Mouse (Mus musculus) CH12.LX (cell line): Measurements from ENCODE around the gene Catsperz. TPM values are rescaled to one million over a fixed set of nuclear protein-coding genes. Genes with fewer than 3 reads are reported as not detected.

Source experiments
- DNase-seq: peaks from one replicate; pipeline ENCODE4 v3.0.0-alpha.2; 2013; ENCODE audit errors: extremely low read depth
- H3K27ac ChIP-seq: 2 replicates; pipeline ENCODE4 v1.5.1; 2012; ENCODE audit warnings: low read depth, mild to moderate bottlenecking, control low read depth, moderate library complexity; ENCODE audit not compliant: insufficient read depth
- H3K27me3 ChIP-seq: replicated peaks from 2 replicates; pipeline ENCODE3; 2012; ENCODE audit warnings: inconsistent platforms
- H3K36me3 ChIP-seq, 2 experiments: replicated peaks in 1 of 2; 2 replicates each; pipeline versions ENCODE3 to v1.6.1; 2012; ENCODE audit warnings: inconsistent platforms in 1 of 2, low read length in 1 of 2, mild to moderate bottlenecking in 1 of 2, mixed read lengths in 1 of 2, moderate library complexity in 1 of 2; ENCODE audit not compliant: control insufficient read depth in 1 of 2, insufficient read depth in 1 of 2
- H3K4me1 ChIP-seq, 2 experiments: 2 replicates each; pipeline ENCODE4 v1.6.1; 2012; ENCODE audit warnings: inconsistent platforms in 1 of 2, moderate library complexity in 1 of 2; ENCODE audit not compliant: insufficient read depth in 2 of 2, control insufficient read depth in 1 of 2
- H3K4me2 ChIP-seq: 2 replicates; pipeline ENCODE4 v1.6.1; 2012; ENCODE audit warnings: low read depth, mild to moderate bottlenecking, control low read depth; ENCODE audit not compliant: poor library complexity, insufficient read depth, severe bottlenecking
- H3K4me3 ChIP-seq, 3 experiments: fragments of 150-350 bp in 1 of 3; sonication (generic) in 1 of 3; replicated peaks in 1 of 3; 2 replicates each; pipeline versions ENCODE3 to v1.5.1; 2011 to 2012; ENCODE audit warnings: low read depth in 2 of 3, low read length in 2 of 3, mild to moderate bottlenecking in 2 of 3, moderate library complexity in 2 of 3, control low read depth in 1 of 3, improper control_type of control experiment in 1 of 3, inconsistent platforms in 1 of 3, mixed read lengths in 1 of 3; ENCODE audit not compliant: poor library complexity in 1 of 3
- H3K79me2 ChIP-seq: replicated peaks from 2 replicates; pipeline ENCODE4 v1.6.1; 2012; ENCODE audit warnings: mild to moderate bottlenecking, moderate library complexity; ENCODE audit not compliant: control insufficient read depth, poor library complexity, insufficient read depth, severe bottlenecking; ENCODE audit errors: extremely low read depth
- H3K9ac ChIP-seq: 2 replicates; pipeline ENCODE4 v1.6.1; 2012; ENCODE audit warnings: low read depth, mild to moderate bottlenecking, control low read depth, moderate library complexity; ENCODE audit not compliant: insufficient read depth
- H3K9me3 ChIP-seq: replicated peaks from 2 replicates; pipeline ENCODE3; 2012; ENCODE audit warnings: low read length, inconsistent platforms, mixed read lengths
- CHD1 ChIP-seq: IDR thresholded peaks from 2 replicates; pipeline ENCODE4 v1.6.1; 2012; ENCODE audit warnings: low read depth, low read length, improper control_type of control experiment, inconsistent platforms
- CTCF ChIP-seq, 2 experiments: IDR thresholded peaks in 1 of 2; conservative IDR thresholded peaks in 1 of 2; 2 replicates each; pipeline ENCODE4 v1.5.1; 2011 to 2012; ENCODE audit warnings: low read depth in 2 of 2, low read length in 2 of 2, improper control_type of control experiment in 1 of 2, inconsistent platforms in 1 of 2, mild to moderate bottlenecking in 1 of 2, moderate library complexity in 1 of 2
- E2F4 ChIP-seq: IDR thresholded peaks from 2 replicates; pipeline ENCODE4 v1.6.1; 2011; ENCODE audit warnings: low read depth, low read length, improper control_type of control experiment; ENCODE audit not compliant: insufficient replicate concordance
- ELF1 ChIP-seq: IDR thresholded peaks from 2 replicates; pipeline ENCODE4 v1.6.1; 2014; ENCODE audit warnings: low read depth, mild to moderate bottlenecking, inconsistent platforms, low read length, improper control_type of control experiment
- ETS1 ChIP-seq: conservative IDR thresholded peaks from 2 replicates; pipeline ENCODE4 v1.6.1; 2012; ENCODE audit warnings: low read depth, mild to moderate bottlenecking, inconsistent platforms, low read length, improper control_type of control experiment, moderate library complexity
- KAT2A ChIP-seq: IDR thresholded peaks from 2 replicates; pipeline ENCODE4 v1.6.1; 2012; ENCODE audit warnings: low read length, improper control_type of control experiment, inconsistent platforms; ENCODE audit not compliant: insufficient replicate concordance
- MAZ ChIP-seq: IDR thresholded peaks from 2 replicates; pipeline ENCODE4 v1.6.1; 2012; ENCODE audit warnings: low read depth, mild to moderate bottlenecking, inconsistent platforms, low read length, improper control_type of control experiment, moderate library complexity
- MXI1 ChIP-seq: IDR thresholded peaks from 2 replicates; pipeline ENCODE4 v1.6.1; 2011; ENCODE audit warnings: mild to moderate bottlenecking, low read depth, low read length, improper control_type of control experiment
- POLR2A ChIP-seq: IDR thresholded peaks from 2 replicates; pipeline ENCODE4 v1.6.1; 2011; ENCODE audit warnings: low read depth, mild to moderate bottlenecking, improper control_type of control experiment, low read length
- POLR2AphosphoS2 ChIP-seq: IDR thresholded peaks from 2 replicates; pipeline ENCODE4 v1.6.1; 2011; ENCODE audit warnings: low read depth, low read length, improper control_type of control experiment
- RCOR1 ChIP-seq: conservative IDR thresholded peaks from 2 replicates; pipeline ENCODE4 v1.6.1; 2012; ENCODE audit warnings: low read depth, mild to moderate bottlenecking, inconsistent platforms, low read length, improper control_type of control experiment
- SMC3 ChIP-seq: IDR thresholded peaks from 2 replicates; pipeline ENCODE4 v1.6.1; 2011; ENCODE audit warnings: low read depth, low read length, improper control_type of control experiment
- USF1 ChIP-seq: IDR thresholded peaks from 2 replicates; pipeline ENCODE4 v1.6.1; 2014; ENCODE audit warnings: low read depth, mild to moderate bottlenecking, inconsistent platforms, low read length, improper control_type of control experiment
- USF2 ChIP-seq: conservative IDR thresholded peaks from 2 replicates; pipeline ENCODE4 v1.6.1; 2011; ENCODE audit warnings: low read depth, low read length, improper control_type of control experiment
- ZMIZ1 ChIP-seq: IDR thresholded peaks from 2 replicates; pipeline ENCODE4 v1.6.1; 2012; ENCODE audit warnings: low read depth, mild to moderate bottlenecking, inconsistent platforms, low read length, improper control_type of control experiment
- dilution Hi-C: fragments of 300-500 bp; cut with MboI; formaldehyde crosslinking; loops from 2 replicates; pipeline ENCODE4 v1.14.3; 2020; ENCODE audit warnings: low sequenced_read_pairs; ENCODE audit not compliant: extremely low pct_unique_long_range_greater_than_20kb, extremely low pct_ligation_motif_present
- in situ Hi-C: fragments of 300-500 bp; cut with MboI; formaldehyde crosslinking; loops from 3 replicates; pipeline ENCODE4 v1.14.3; 2019; ENCODE audit warnings: low sequenced_read_pairs, low pct_ligation_motif_present, low pct_unique_long_range_greater_than_20kb, mixed read lengths
- polyA plus RNA-seq: library from polyadenylated mRNA; unstranded; fragments of >175 nt; gene quantifications from 2 replicates; pipeline ENCODE4 v1.2.1, GENCODE M21; 2012; ENCODE audit warnings: low read depth; ENCODE audit not compliant: insufficient read length
- total RNA-seq, 2 experiments: library from RNA; depleted of rRNA; stranded (reverse); fragments of 300-350 nt in 1 of 2; fragments of >200 nt in 1 of 2; gene quantifications; 2 replicates each; pipeline ENCODE4 v1.2.3; 2012 to 2014

The Catsperz gene
- total and polyA plus RNA-seq, 3 experiments, result not detected

DNA sequence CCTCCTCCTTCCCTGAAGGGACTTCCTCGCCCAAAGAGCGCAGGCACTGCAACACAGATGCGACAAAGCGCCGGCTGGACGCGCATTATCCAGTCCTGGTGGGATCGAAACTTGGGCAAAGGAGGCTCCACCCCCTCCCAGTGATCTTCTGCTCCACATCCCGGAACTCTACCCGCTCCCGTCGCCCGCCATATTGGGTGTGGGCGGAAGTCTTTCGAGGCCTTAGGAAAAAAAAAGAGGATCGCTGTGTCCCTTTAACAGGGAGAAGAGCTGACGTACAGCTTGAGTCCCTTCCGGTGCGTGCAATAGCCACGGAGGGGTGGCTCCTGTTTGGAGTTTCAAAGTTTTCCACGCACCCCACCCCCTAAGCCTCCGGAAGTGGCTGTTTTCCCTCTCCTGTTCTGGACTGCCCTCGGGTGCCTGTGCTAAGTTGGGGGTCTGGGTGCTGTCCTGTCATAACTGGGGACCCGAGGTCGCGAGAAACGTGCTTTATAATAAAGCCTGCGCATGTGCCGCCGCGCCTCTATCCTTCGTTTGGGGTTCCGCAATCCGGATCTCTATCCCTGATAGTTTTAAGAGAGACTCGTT lies 26.3 kb upstream of the Catsperz start:
- Histone ChIP-seq H3K4me1 (peaks cover 15 to 30% of the 10 kb centered on the region in 2 experiments), H3K4me2 (no peak overlapping the region), H3K27me3 (no peaks in the 10 kb centered on the region), H3K79me2 (no peaks in the 10 kb centered on the region), H3K9me3 (no peaks in the 10 kb centered on the region)
- dilution Hi-C loops, result no loop called here
- in situ Hi-C loops, result no loop called here
- no peak for DNase-seq
- no peak for TF ChIP-seq KAT2A
- peak; percentile 27; the same call in 1 of the 2 replicates for TF ChIP-seq ELF1
- TF ChIP-seq, all 38 proteins: peak for 1
- Histone ChIP-seq H3K27ac (no peak overlapping the region), H3K9ac (no peak overlapping the region), H3K36me3 (peaks cover 28 to 89% of the 10 kb centered on the region in 2 experiments), H3K4me3 (no peak overlapping the region)

DNA sequence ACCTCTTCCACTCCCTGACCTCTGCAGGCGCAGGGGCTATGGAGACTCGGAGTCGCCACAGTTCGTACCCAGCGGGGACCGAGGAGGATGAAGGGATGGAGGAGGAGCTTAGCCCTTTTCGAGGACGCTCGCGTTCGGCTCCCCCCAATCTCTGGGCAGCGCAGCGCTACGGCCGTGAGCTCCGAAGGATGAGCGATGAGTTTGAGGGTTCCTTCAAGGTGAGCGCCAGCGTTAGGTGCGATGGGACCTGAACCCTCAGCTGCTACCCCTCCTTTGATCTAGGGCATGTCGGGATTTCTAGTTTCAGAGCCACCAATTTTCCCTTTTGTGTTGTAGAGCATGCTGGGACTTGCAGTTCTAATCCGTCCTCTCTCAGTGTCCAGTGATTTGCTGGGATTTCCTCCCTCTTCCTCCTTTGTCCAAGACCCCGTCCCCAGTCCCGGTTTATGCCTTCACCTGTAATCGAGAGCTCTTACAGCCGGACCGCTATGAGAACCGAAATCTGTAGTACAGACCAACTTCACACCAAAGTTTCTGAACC lies 25.5 kb upstream of the Catsperz start:
- Histone ChIP-seq H3K4me1 (peaks cover 12 to 25% of the 10 kb centered on the region in 2 experiments), H3K27ac (no peak overlapping the region), H3K36me3 (peaks cover 24 to 89% of the 10 kb centered on the region in 2 experiments), H3K27me3 (no peaks in the 10 kb centered on the region), H3K4me2 (no peak overlapping the region), H3K4me3 (no peak overlapping the region), H3K9ac (no peak overlapping the region), H3K9me3 (no peaks in the 10 kb centered on the region), H3K79me2 (no peaks in the 10 kb centered on the region)
- no peak for DNase-seq
- dilution Hi-C loops, result no loop called here
- no peak for TF ChIP-seq ZMIZ1
- no peak for TF ChIP-seq USF2
- TF ChIP-seq E2F4, result no peak
- no peak for TF ChIP-seq MAZ
- TF ChIP-seq RCOR1, result no peak
- TF ChIP-seq SMC3, result no peak
- no peak for TF ChIP-seq CTCF (conservative IDR thresholded peaks at IDR 0.05 in 1 of 2, IDR thresholded peaks at IDR 0.05 in 1 of 2; ENCODE audit: low read depth in 2 of 2, low read length in 2 of 2)
- TF ChIP-seq POLR2AphosphoS2, result no peak
- no peak for TF ChIP-seq MXI1
- TF ChIP-seq USF1, result no peak
- TF ChIP-seq ETS1, result no peak
- no peak for TF ChIP-seq POLR2A
- TF ChIP-seq KAT2A, result no peak
- TF ChIP-seq CHD1, result no peak
- in situ Hi-C loops, result no loop called here
